Mouse (Mus musculus): ENCODE measurements at regions not wholly inside any gene's neighbourhood (a gene's known extent, or its start where the extent isn't known, plus 50 kb on each side); places are given as distances from the start of the nearest gene placed in this dataset.

- no peaks in the 10 kb centered on the region for H3K27me3 ChIP-seq
- no peak for TF ChIP-seq CTCF (IDR thresholded peaks at IDR 0.05)
- DNase-seq (ENCODE audit: low read depth, low spot score) (no peak), ATAC-seq (no peak)
- in situ Hi-C loops (cut with MboI; ENCODE audit: low pct_unique_long_range_greater_than_20kb): no loop called here
- ChIA-PET CTCF (no interaction called here), POLR2A (no interaction called here)
These were observed 176.8 kb downstream of the Klf5 start for GRCm38 (mm10) chr14:99475271-99475670.

- no peak for DNase-seq (ENCODE audit: low read depth, low spot score)
- H3K27me3 ChIP-seq: no peaks in the 10 kb centered on the region
- ChIA-PET CTCF (interaction anchor here (1.9 kb wide), 1 partner anchor 111 kb away, joined by 4 read pairs; no protein-coding TSS in a partner anchor), POLR2A (no interaction called here)
- ATAC-seq: peak; percentile 47
- in situ Hi-C loops (cut with MboI; ENCODE audit: low pct_unique_long_range_greater_than_20kb): no loop called here
- TF ChIP-seq CTCF (IDR thresholded peaks at IDR 0.05): no peak
These were observed 182.0 kb downstream of the Klf5 start for GRCm38 (mm10) chr14:99480325-99481077.

GRCm38 (mm10) chr14:99487981-99488380 is 189.5 kb downstream of the Klf5 start:
- TF ChIP-seq CTCF (IDR thresholded peaks at IDR 0.05): no peak
- no peaks in the 10 kb centered on the region for H3K27me3 ChIP-seq
- no peak for DNase-seq (ENCODE audit: low read depth, low spot score)
- ChIA-PET POLR2A (no interaction called here), CTCF (interaction anchor here (0.9 kb wide), 3 partner anchors 23 to 31 kb away, joined by 3 to 5 read pairs (median 4); no protein-coding TSS in a partner anchor)
- ATAC-seq: no peak
- in situ Hi-C loops (cut with MboI; ENCODE audit: low pct_unique_long_range_greater_than_20kb): no loop called here

GRCm38 (mm10) chr14:99493197-99493596 is 194.7 kb downstream of the Klf5 start:
- no peak for TF ChIP-seq CTCF (IDR thresholded peaks at IDR 0.05)
- in situ Hi-C loops (cut with MboI; ENCODE audit: low pct_unique_long_range_greater_than_20kb): no loop called here
- no peaks in the 10 kb centered on the region for H3K27me3 ChIP-seq
- ChIA-PET POLR2A (no interaction called here), CTCF (no interaction called here)
- DNase-seq (ENCODE audit: low read depth, low spot score) (no peak), ATAC-seq (no peak)

- no peaks in the 10 kb centered on the region for H3K27me3 ChIP-seq
- ATAC-seq (no peak), DNase-seq (ENCODE audit: low read depth, low spot score) (no peak)
- in situ Hi-C loops (cut with MboI; ENCODE audit: low pct_unique_long_range_greater_than_20kb): no loop called here
- POLR2A ChIA-PET: no interaction called here
- no peak for TF ChIP-seq CTCF (IDR thresholded peaks at IDR 0.05)
- CTCF ChIA-PET: interaction anchor here (0.7 kb wide), 1 partner anchor 26 kb away, joined by 3 read pairs; no protein-coding TSS in a partner anchor
These were observed 195.2 kb downstream of the Klf5 start for GRCm38 (mm10) chr14:99493659-99494058.

GRCm38 (mm10) chr14:99499502-99500266 is 201.2 kb downstream of the Klf5 start:
- in situ Hi-C loops (cut with MboI; ENCODE audit: low pct_unique_long_range_greater_than_20kb): no loop called here
- ChIA-PET POLR2A (interaction anchor here (0.9 kb wide), 1 partner anchor 11 kb away, joined by 3 read pairs; no protein-coding TSS in a partner anchor), CTCF (interaction anchor here (1.1 kb wide), 1 partner anchor 19 kb away, joined by 3 read pairs; no protein-coding TSS in a partner anchor)
- ATAC-seq (peak; percentile 78), DNase-seq (ENCODE audit: low read depth, low spot score) (peak; percentile 19)
- no peaks in the 10 kb centered on the region for H3K27me3 ChIP-seq
- no peak for TF ChIP-seq CTCF (IDR thresholded peaks at IDR 0.05)

GRCm38 (mm10) chr14:99504909-99505308 is 206.4 kb downstream of the Klf5 start:
- in situ Hi-C loops (cut with MboI; ENCODE audit: low pct_unique_long_range_greater_than_20kb): no loop called here
- H3K27me3 ChIP-seq: no peaks in the 10 kb centered on the region
- ChIA-PET CTCF (interaction anchor here (0.8 to 1.4 kb wide), 4 partner anchors 10 to 35 kb away, joined by 3 to 5 read pairs (median 4); no protein-coding TSS in a partner anchor), POLR2A (interaction anchor here (0.6 kb wide), 2 partner anchors 35 to 152 kb away, joined by 5 to 7 read pairs; no protein-coding TSS in a partner anchor)
- TF ChIP-seq CTCF (IDR thresholded peaks at IDR 0.05): no peak
- DNase-seq (ENCODE audit: low read depth, low spot score): no peak
- no peak for ATAC-seq

- ATAC-seq: no peak
- in situ Hi-C loops (cut with MboI; ENCODE audit: low pct_unique_long_range_greater_than_20kb): no loop called here
- TF ChIP-seq CTCF (IDR thresholded peaks at IDR 0.05): no peak
- no peaks in the 10 kb centered on the region for H3K27me3 ChIP-seq
- POLR2A ChIA-PET: interaction anchor here (0.6 to 1.8 kb wide), 2 partner anchors 11 to 204 kb away, joined by 3 to 6 read pairs; no protein-coding TSS in a partner anchor
- CTCF ChIA-PET: interaction anchor here (1.3 kb wide), 1 partner anchor 22 kb away, joined by 4 read pairs; no protein-coding TSS in a partner anchor
- DNase-seq (ENCODE audit: low read depth, low spot score): no peak
These were observed 211.4 kb downstream of the Klf5 start for GRCm38 (mm10) chr14:99509696-99510536.

GRCm38 (mm10) chr14:99515474-99515873 is 217.0 kb downstream of the Klf5 start:
- in situ Hi-C loops (cut with MboI; ENCODE audit: low pct_unique_long_range_greater_than_20kb): no loop called here

GRCm38 (mm10) chr14:99516703-99517102 is 218.2 kb downstream of the Klf5 start:
- ChIA-PET CTCF (no interaction called here), POLR2A (interaction anchor here (0.6 to 0.7 kb wide), 3 partner anchors 9 to 188 kb away, joined by 3 to 4 read pairs (median 3); no protein-coding TSS in a partner anchor)
- H3K27me3 ChIP-seq: no peaks in the 10 kb centered on the region
- ATAC-seq: no peak
- in situ Hi-C loops (cut with MboI; ENCODE audit: low pct_unique_long_range_greater_than_20kb): no loop called here
- TF ChIP-seq CTCF (IDR thresholded peaks at IDR 0.05): no peak
- DNase-seq (ENCODE audit: low read depth, low spot score): no peak

More at GRCm38 (mm10) chr14:99515474-99515873, 217.0 kb downstream of the Klf5 start:
- ChIA-PET CTCF (interaction anchor here (1.4 kb wide), 1 partner anchor 10 kb away, joined by 4 read pairs; no protein-coding TSS in a partner anchor), POLR2A (no interaction called here)
- H3K27me3 ChIP-seq: no peaks in the 10 kb centered on the region
- no peak for ATAC-seq
- TF ChIP-seq CTCF (IDR thresholded peaks at IDR 0.05): no peak
- DNase-seq (ENCODE audit: low read depth, low spot score): no peak

Data from Patski (cell line).